Mouse (Mus musculus) T-helper 17 cell (primary cell): Measurements from ENCODE around the gene Rftn1.

Experiments
- in situ Hi-C, 2 experiments: fragments of 300-600 bp; cut with MboI, MseI; formaldehyde crosslinking; loops; 1 replicate in 1 of 2; 2 replicates in 1 of 2; pipeline ENCODE4 v1.15.1; 2025; ENCODE audit warnings: high pct_unique_total_duplicates in 2 of 2

Rftn1 gene

DNA sequence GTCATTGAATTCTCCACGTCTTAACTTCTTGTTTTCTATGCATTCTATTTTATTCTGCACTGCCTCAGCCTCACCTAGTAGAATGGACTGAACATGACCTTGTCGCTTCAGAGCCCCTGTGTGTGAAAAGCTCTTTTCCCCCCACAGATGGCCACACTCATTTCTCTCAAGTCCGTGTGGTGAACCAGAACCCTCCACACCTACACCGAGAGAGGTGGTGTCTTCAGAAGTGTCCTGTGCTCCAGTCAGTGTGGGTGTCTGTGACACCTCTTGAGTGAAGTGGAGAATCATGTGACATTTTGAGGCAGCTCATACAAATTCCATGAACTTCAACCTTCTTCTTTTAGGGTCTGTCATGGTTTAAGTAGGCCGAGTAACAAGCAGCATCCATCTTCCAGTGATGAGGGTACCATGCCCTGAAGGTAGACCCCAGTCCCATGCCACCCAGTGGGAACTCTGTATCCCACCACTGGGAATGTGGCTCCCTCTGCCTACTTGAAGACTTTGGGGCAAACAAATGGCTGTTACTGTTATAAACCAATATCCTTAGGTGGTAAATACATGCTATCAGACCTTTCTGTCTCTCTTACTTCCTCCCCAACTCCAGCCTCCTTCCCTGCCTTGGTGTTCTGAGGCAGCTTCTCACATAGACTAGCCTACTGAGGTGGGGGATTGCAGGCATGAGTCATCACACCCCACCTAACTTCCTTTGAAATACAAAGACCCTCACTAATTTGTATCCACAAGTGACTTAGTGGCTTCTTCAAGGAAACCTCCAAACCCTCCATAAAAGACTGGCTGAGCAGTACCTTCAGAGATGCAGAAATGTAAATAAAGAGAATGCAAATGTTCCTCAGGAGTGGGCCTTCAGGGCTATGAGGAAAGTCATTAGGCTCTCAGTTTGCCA lies 122.4 kb downstream of the Rftn1 start:
- in situ Hi-C loops, result no loop called here

DNA sequence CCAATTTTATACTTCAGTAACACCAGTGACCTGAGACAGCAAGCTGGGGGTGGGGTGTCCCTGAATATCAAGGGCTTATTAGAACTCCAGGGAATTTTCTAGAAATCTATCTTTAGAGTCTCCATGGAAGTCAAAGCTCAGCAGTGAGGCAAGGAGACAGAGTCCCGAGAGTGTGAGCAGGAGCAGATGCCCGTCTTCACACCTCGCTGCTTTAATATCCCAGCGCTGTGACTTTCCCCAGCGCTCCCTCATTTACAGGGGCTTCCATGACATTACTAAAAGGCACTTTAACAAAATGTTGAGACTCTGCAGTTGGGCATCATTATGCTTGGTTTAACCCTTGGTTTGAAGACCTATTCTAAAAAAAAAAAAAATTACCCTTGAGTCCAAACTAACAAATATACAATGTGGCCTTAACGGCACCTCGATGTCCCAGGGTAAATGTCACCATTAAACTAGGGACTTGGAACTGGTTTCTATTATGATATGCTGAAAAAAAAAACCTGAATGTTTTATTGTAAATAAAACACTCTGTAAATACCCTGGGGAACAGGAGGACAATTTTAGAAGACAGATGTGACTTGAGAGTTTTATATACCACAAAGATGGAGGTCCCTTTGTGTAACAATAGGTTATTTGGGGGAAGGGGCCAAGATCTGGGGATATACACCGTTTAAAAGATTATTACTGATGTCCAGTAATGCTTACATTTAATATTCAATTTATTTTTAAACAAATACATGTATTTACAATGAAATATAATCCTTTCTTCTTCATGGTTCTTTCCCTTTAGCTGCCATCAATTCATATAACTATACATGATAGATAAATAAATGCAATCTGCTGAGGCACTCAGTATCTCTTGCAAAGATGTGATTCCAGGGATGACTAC lies 123.4 kb downstream of the Rftn1 start:
- in situ Hi-C loops, result no loop called here

DNA sequence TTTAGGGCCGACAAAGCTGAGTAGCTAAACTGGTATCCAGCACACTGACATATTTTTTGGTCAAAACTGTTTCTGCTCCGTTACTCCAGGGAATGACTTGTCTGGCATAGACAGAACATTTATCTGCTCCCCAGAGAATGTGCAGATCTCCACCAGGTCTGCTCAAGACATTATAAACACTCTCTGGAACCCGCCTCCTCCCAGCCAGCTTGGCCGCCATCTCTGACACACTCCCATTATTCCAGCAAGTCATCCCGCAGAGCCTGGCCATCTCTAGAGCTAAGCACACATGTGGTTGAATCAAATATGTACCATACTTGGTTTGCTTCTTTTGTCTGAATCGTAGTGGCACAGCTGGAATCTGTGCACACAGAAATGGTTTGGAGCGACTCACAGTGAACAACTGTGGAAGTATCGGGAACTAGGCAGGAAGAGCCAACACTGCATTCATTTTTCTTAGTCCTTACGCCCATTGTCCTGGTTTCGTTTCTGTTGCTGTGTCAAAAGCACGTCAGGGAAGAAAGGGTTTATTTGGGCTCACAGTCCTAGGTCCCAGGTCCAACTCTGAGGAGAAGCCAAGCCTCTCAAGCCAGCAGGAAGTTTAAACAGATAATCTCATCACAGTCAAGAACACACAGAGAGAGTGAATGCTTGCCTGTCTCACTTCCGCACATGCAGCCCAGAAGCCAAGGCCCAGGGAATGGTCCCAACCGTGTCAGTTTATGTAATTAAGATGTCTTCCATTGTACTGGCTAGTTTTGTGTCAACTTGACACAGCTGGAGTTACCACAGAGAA lies 126.4 kb downstream of the Rftn1 start:
- in situ Hi-C loops, result no loop called here

DNA sequence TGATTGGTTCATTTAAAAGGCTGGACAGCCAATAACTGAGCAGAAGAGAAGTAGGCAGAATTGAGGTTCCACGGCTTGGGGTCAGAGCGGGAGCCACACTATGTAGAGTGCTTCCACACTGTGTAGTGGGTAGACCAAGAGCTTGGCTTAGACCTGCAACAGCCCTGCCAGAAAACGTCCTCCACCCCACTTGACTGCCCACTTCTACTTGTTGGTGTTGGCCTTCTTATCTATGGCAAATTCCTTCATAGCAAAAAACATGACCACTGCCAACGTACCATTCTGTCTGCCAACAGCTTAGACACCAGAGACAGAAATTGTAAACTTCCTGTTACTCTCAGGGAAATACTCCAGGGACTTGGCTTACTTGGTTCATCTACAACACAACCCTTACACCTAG lies 127.8 kb downstream of the Rftn1 start:
- in situ Hi-C loops, result no loop called here

DNA sequence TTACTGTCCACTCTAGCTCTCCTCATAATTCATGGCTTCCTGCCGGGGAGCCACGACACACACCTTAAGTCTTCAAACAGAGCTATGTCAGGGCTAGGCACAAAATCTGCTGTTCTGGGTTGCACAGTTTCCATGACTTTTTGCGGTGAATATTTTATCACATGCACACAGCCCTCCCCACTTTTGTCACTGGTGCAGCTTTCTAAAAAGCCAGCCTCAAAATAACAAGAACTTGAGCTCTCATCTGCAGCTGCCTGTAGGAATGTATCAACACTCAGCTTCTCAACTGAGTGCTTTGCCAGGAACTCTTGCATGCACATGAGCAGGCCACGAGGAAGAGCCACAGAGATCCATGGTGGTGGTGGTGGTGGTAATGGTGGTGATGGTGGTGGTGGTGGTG lies 129.0 kb downstream of the Rftn1 start:
- in situ Hi-C loops, result no loop called here

DNA sequence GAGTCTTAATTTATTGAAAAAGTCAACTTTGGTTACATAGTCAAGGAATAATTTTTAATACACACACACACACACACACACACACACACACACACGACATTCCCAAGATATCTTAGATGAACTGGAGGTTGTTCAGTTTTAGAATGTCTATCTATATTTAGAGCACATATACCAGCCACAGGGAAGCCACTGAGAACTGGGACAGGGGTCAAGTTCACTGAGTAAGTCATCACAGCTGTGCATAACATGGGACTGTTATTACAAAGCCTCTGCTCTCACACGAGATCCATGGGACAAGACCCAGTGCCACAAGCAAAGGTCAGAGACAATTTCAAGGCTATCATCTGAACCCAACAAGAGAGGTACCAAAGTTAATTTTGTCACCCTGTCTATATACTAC lies 130.3 kb downstream of the Rftn1 start:
- in situ Hi-C loops, result no loop called here

DNA sequence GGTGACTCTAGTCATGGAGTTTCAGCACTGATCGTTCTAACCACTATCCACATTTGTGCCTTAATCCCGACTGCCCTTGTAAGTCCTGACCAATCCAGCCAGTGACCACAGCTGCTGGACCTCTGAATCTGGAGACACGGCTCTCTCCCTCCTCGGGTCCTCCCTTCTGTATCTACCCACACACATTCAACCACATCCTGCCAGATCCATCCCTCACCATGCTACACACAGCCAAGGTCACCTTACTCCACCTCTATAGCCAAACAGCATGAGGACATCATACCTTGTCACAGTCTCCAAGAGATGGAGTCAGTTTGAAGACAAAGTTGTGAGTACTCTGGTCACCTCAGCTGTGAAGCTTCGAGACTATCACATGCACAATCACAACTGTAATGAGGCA lies 131.1 kb downstream of the Rftn1 start:
- in situ Hi-C loops, result no loop called here

DNA sequence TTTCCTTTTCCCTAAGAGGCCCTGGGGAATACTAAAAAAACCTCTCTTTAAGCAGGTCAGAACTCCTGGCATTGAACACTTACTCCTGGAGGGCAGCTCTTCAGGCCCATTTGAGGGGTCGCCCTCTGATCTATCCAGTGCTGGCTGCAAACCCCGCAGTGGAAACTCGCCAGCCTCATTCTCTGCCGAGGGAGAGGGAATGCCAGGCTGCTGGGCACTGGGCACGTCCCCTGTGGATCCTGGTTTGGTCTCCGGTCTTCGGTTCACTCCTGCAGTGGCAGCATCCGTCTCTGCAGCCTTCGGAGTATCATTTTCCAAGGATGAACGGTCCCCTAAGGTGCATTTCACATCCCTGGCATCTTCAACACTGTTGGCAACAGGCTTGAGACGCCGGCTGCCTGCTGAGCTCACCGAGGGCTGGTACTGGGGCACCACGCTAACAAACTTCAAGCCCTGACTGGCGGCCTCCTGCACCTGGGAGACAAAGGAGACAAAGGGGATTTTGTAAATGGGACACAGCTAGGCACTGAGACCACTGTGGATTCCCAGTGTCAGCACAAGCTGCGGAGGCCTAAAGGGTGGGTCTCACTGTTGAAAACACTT lies 135.2 kb downstream of the Rftn1 start:
- in situ Hi-C loops, result no loop called here

DNA sequence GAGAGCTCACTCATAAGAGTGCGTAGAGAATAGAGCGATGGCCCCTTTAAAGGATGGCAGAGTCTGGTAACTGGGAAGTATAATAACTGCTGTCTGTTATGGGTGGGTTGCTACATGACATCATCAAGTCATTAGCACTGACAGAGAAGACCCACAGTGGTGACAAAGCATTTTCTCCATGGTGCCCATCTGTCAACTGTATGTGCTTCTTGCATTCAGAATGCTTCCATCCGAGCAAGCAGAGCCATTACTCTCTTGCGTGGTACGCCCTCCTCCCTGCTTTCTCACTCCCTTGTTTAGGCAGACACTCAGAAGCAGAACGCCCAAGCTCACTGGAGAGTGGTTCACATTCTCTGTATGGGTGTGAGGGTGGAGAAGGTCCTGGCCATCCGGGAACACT lies 135.9 kb downstream of the Rftn1 start:
- in situ Hi-C loops, result no loop called here

DNA sequence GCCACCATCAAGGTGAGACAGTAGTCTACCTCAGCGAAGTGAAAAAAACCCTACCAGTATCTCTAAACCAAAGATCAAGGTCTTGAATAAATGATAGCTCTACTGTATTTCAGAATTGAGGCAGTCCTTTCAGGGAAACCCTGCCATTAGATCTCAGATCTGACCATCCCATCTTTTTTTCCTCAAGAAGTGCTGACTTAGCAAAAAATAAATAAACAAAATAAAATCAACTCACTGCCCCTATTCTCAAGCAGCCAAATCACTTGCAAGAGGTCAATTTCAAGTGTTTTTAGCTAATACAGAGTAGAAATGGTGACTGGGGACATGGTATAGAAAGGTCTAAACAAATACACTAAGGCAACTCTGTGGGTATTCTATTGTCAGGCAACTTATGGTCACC lies 136.5 kb downstream of the Rftn1 start:
- in situ Hi-C loops, result no loop called here

DNA sequence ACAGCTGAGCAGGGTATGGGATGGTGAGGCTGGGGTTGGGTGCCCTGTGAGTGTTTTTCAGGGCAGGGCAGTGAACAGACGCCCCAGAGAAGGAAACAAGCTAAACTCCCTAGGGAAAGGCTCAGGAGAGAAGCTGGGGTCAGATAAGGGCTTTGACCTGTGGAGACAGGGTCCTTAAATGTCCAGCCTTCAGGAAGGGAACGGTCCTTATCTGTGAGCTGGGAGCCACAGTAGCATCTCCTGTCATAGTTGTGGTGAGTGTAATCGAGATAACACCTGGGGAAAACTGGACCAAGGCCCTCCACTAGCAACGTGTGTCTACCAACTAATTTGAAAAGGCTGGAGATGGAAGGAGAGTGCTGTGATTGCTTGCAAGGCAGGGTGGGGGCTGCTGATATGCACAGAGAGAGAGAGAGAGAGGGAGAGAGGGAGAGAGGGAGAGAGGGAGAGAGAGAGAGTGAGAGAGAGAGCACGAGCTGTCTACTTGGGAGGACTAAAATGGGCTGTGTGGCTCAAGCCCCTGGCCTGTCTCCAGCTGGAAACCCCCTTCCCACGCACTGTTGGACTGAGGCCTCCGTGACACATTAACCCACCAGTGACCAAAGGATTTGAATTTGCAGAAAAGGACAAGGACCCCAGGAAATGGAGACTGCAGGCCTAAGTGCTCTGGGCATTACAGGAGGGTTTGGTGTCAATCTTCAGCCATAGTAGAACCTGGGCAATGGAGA lies 137.6 kb downstream of the Rftn1 start:
- in situ Hi-C loops, result no loop called here

DNA sequence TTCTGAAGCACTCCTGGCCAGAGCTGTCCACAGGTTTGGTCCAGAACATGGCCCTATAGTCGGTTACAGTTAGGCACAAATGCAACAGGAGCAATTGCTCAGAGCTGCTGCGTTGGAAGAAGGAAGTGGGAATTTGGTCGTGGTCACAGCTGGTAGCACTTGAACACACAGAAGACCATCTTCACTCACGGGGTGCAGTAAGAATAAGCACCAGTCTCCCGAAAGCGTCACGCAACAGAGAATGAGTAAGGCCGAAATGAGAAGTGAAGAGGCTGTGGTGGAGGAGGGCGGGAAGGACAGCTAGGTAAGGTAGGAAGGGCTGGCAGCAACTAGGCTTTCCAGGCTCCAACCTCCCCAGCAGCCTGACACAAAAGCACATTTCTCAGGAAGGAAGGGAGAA lies 140.0 kb downstream of the Rftn1 start:
- in situ Hi-C loops, result no loop called here

DNA sequence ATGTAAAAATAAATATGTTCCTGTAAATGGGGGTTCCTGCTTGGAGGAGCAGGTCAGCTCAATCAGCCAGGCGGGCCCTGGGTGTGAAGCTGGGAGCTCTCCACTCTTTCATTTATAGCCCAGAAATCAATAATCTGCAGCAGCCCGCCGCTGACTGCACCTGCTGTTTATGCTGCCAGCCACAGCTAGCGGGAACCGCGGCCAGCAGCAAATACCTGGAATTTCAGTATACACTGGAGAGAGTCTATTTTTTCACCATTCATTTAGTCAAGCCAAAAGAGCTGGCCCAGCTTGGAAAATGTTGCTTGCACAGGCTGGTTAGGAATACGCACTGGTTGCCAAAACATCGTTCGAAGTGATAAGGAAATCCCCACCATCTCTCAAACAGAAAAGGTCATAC lies 142.3 kb downstream of the Rftn1 start:
- in situ Hi-C loops, result no loop called here

DNA sequence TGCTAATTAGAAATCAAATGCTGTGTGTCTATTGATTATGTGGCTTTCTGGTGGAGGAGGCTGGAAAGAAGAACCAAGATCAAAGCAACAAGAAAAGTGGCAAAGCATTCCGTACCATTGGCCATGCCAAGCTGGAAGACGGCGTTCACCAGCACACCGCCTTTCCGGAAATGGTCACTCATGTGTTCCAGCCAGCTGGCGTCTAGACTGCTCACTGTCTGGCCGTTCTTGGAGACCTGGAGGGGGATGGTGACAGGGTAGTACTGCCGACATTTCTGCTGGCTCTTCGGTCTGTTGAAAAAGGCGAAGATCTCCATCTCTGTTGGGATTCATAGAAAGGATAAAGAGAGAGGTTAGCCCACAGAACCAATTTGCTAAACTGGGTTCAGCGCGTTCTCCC lies 143.3 kb downstream of the Rftn1 start:
- in situ Hi-C loops, result no loop called here

DNA sequence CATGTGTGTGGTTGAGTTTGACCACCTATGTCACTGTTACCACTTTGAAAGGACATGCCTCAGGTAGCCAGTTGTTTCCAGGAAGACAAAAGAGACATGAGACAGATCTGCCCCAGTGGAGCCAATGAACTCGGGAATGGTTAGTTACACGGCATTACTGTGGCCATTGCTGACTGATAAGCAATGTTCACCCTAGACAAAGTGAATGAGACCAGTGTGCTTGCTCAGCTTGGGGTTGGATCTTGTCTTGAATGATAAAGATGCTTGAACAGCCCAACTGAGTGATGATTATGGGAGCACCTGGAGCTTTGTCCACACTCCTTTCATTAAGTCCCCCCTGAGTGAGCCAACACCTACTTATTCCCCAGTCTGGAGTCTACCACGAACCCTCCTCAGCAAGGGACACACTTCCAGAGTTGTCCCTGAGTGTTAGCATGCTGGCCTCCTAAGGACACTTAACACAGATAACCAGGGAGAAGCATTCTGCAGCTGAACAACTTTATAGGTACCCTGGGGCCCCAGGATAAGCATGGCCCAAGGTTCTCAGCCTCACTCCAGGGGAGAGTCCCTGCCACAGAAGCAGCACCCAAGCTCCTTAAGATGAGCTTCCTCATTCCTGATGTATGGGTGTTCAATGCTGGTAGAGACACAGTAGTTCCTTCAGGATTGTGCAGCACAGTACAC lies 149.6 kb downstream of the Rftn1 start:
- in situ Hi-C loops, result no loop called here

DNA sequence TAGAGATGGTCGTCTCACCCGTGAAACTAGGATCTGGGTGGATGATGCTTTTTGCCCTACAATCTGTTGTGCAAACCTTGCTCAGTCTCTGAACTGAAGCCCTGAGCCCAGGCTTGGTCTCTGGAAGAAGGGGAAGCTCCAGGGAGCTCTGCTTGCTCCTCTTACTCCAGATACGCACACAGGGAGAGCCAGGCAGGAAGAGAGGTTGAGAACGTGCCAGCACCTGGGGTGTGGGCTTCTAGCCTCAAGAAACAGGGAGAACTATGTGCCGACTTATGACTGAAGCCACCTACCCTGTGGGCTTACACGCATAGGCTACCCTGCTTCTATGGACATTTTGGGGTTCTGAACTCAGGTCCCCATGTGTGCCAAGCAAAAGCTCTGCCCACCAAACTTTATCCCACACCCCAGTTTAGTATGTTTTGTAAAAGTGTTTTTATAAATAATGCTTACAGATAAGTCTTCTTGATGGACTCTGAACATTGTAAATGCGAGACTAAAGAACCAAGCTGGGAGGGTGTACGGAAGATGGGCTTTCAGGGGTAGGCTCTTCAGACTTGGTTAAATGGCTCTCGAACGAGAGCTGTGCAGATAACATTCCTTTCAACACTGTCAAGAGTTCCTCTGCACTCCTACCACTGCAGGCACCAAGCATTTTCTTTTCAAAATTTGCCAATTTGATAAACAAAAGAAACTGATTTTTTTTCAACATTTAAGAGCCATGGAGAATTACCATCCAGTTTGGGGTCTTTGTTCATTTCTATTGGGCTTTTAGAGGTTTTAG lies 152.4 kb downstream of the Rftn1 start:
- in situ Hi-C loops, result no loop called here

DNA sequence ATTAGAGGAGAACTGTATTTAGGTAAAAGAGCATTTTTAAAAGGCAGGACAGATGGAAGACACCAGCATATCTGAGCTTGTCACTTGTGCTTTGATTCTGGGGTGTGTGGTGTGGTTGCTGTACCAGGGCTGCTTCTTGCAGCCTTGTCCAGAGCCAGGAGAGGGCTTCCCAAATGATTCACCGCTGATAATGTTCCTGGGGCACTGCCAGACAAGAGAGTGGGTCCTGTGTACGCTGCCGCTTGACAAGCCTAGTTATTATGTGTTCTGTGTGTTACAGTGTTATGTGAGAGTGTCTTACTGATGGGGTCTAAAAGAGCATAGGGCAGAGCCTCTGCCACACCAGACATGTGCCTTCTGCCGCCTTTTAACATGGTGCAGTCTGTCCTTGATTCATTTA lies 153.1 kb downstream of the Rftn1 start:
- in situ Hi-C loops, result no loop called here

DNA sequence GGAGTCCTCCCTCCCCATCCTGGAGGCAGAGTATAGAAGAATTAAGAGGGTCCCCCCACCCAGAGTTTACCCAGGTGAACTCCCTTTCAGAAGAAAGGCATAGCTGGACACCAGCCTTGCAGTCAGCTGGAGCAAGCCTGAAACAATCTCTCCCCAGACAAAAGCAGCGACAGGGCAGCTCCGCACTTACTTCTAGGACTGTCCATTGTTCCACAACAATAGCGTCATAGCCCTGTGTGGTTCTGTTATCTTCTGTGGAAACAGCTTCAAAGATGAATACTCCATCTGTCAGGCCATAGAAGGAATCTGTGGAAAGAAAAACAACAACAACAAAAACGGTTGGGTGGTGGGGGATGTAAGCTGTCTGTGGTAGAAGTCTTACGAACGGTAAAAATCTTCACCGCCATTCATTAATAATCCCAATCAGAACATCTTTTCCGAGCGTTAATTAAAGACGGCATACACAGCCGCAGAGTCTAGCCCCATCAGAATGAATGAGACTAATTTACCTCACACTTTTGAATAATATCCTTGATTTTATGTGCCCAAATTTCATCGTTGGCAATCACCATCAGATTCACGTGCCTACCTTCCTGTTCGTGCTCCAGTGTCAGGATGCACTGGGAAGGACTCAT lies 153.6 kb downstream of the Rftn1 start:
- in situ Hi-C loops, result no loop called here

DNA sequence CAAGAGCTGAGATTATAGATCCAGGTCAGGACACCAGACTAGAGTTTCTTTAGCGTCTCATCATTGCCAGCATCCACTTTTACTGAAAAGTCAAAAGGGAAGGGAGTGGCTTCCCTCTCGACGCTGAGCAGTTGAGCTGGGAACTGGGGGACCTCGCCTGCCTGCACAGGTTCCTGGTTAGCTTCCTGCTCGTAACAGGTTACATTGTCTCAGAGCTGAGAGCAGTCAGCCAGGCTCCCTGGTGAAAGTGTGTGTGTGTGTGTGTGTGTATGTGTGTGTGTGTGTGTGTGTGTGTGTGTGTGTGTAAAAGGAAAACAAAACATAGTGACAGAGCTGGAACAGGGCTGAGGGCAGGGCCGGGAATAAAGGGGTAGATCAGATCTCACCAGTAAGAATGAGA lies 156.8 kb downstream of the Rftn1 start:
- in situ Hi-C loops, result no loop called here
